11 mouse cellular contexts compared by ENCODE assay signal in genomic region chr11:63129375-63129774, GRCm38 (mm10). TPM values are rescaled to one million over a fixed set of nuclear protein-coding genes. Genes with fewer than 3 reads are reported as not detected.
DNase-seq lines count a peak whose midpoint lies in the region; ATAC-seq and TF ChIP-seq lines count a peak whose summit lies in the region.
"Had no signal": no experiment of that assay in that cellular context is flagged by ENCODE, and none has a peak within 500 bp of the region (broad histone marks: within the 10 kb centered on the region; RNA-seq: fewer than 3 reads in every experiment).

No protein-coding gene starts in this region.

- H3K27me3 ChIP-seq in testis, adult 2 months (ENCODE audit: control insufficient read depth, insufficient read depth, low read length) = no peaks in the 10 kb centered on the region
- H3K27me3 ChIP-seq in heart, postnatal 0 days (ENCODE audit: control insufficient read depth, insufficient read depth, low read length) = no peaks in the 10 kb centered on the region

- peak overlapping the region; percentile 28; the same call in 1 of the 2 replicates for H3K4me3 ChIP-seq in testis, adult 2 months (ENCODE audit: control insufficient read depth, low read depth, low read length)
- peak overlapping the region; percentile 77; the same call in 1 of the 2 replicates for H3K4me3 ChIP-seq in heart, postnatal 0 days (ENCODE audit: low read depth, low read length)
- H3K4me3 ChIP-seq: liver, embryonic 12.5 days; neural tube, embryonic 13.5 days had no signal

- H3K9me3 ChIP-seq in heart, postnatal 0 days (replicated peaks; ENCODE audit: control insufficient read depth, low read length) = no peaks in the 10 kb centered on the region
- H3K9me3 ChIP-seq: liver, embryonic 12.5 days; neural tube, embryonic 13.5 days had no signal

- TF ChIP-seq POLR2A in testis, adult 2 months (IDR thresholded peaks at IDR 0.05; ENCODE audit: control insufficient read depth, low read depth, low read length) = no peak

- no peak for DNase-seq in testis, postnatal 14 days (ENCODE audit: low spot score)
- DNase-seq in heart, postnatal 0 days (ENCODE audit: low spot score) = no peak
- peak; percentile 73 for DNase-seq in large intestine, adult 2 months (ENCODE audit: low read depth, low spot score)
- no peak for DNase-seq in thymus, postnatal 4 days
- no peak for DNase-seq in cerebellum, postnatal 14 days
- DNase-seq in right cerebral cortex, postnatal 10 days (ENCODE audit: low spot score in 2 of 2) = no peak
- no peak for DNase-seq in cerebellum, adult 11 months

- H3K4me1 ChIP-seq in testis, adult 2 months (ENCODE audit: control insufficient read depth, insufficient read depth, low read length) = peaks cover 6% of the 10 kb centered on the region; the same call in 1 of the 2 replicates
- H3K4me1 ChIP-seq in heart, postnatal 0 days (ENCODE audit: control insufficient read depth, insufficient read depth) = peaks cover 24% of the 10 kb centered on the region

- no peak for TF ChIP-seq CTCF in testis, adult 2 months (IDR thresholded peaks at IDR 0.05; ENCODE audit: control insufficient read depth, insufficient read depth, insufficient replicate concordance, low read depth, low read length)
- no peak for TF ChIP-seq CTCF in heart, postnatal 0 days (IDR thresholded peaks at IDR 0.05; ENCODE audit: low read depth)

- no peak for ATAC-seq in heart, postnatal 0 days (ENCODE audit: insufficient read depth, low read depth)
- ATAC-seq: liver, embryonic 12.5 days had no signal

- H3K36me3 ChIP-seq in testis, adult 2 months (ENCODE audit: control insufficient read depth, insufficient read depth, low read length) = no peaks in the 10 kb centered on the region
- H3K36me3 ChIP-seq in heart, postnatal 0 days (replicated peaks; ENCODE audit: control insufficient read depth, insufficient read depth, low read length) = 0 out of 2 replicates have a peak, but pooled peaks cover 6% of the 10 kb centered on the region
- H3K36me3 ChIP-seq: liver, embryonic 12.5 days; neural tube, embryonic 13.5 days had no signal

- H3K27ac ChIP-seq in testis, adult 2 months (ENCODE audit: control insufficient read depth, insufficient read depth, low read depth, low read length) = peak overlapping the region; percentile 59
- H3K27ac ChIP-seq in heart, postnatal 0 days (ENCODE audit: low read depth) = peak overlapping the region; percentile 33
- H3K27ac ChIP-seq: hindbrain, embryonic 14.5 days; liver, embryonic 12.5 days; neural tube, embryonic 13.5 days had no signal

- WGBS in heart, postnatal 0 days = 22% methylated on average over 9 of the region's 9 CpGs
- 5% methylated on average over 9 of the region's 9 CpGs for WGBS in large intestine, adult 2 months

- H3K9ac ChIP-seq in heart, postnatal 0 days (replicated peaks; ENCODE audit: low read depth, low read length) = 0 out of 2 replicates have a peak overlapping the region, but pooled peaks have one; percentile 16
- H3K9ac ChIP-seq: hindbrain, embryonic 14.5 days; liver, embryonic 12.5 days; neural tube, embryonic 13.5 days had no signal

- H3K4me2 ChIP-seq in heart, postnatal 0 days (ENCODE audit: low read depth, low read length) = peak overlapping the region; percentile 95
- H3K4me2 ChIP-seq: hindbrain, embryonic 14.5 days; liver, embryonic 12.5 days; neural tube, embryonic 13.5 days had no signal

- TF ChIP-seq EP300 in heart, postnatal 0 days (IDR thresholded peaks at IDR 0.05; ENCODE audit: low read depth) = no peak

RNA-seq across cellular contexts. Expression of gene Pmp22, which starts 0.6 kb away (rescaled TPM):
- polyA plus RNA-seq in testis, adult 2 months (2012; rRNA removed) = 6.5 and 9.2 TPM in 2 replicates
- 94.4 and 128 TPM in 2 replicates for total RNA-seq in heart, postnatal 0 days (2014; rRNA removed; ENCODE audit: low replicate concordance)
- polyA plus RNA-seq in heart, postnatal 0 days (2015; fragmentation: Nextera tagmentation; extraction: Ambion mirVana) = 62.1 and 63.3 TPM in 2 replicates
- 215 and 297 TPM in 2 replicates for polyA plus RNA-seq in large intestine, adult 2 months (2012; rRNA removed)
